Mouse (Mus musculus) gastrocnemius, adult 2 months (tissue): ENCODE data around the gene Kremen2. TPM values are rescaled to one million over a fixed set of nuclear protein-coding genes. Genes with fewer than 3 reads are reported as not detected.
A peak's percentile ranks its signal among the peaks of the same experiment; 100 is the strongest.

Experiments used
- DNase-seq: peaks from one replicate; pipeline ENCODE4 v3.0.0; 2022
- H3K27ac ChIP-seq: fragments of 200-600 bp; 2 replicates; pipeline ENCODE4 v1.8.1; 2022; ENCODE audit warnings: mild to moderate bottlenecking
- H3K4me3 ChIP-seq: fragments of 200-600 bp; 2 replicates; pipeline ENCODE4 v1.8.1; 2022; ENCODE audit warnings: mild to moderate bottlenecking, moderate library complexity
- CTCF ChIP-seq: fragments of 200-600 bp; IDR thresholded peaks from 2 replicates; pipeline ENCODE4 v1.8.1; 2022; ENCODE audit warnings: antibody characterized with exemption, mild to moderate bottlenecking, moderate library complexity
- intact Hi-C: fragments of 180-260 bp; cut with DNase I; formaldehyde crosslinking; loops from one replicate; pipeline ENCODE4 v1.15.1; 2025
- total RNA-seq, 2 experiments: library from RNA; stranded (reverse); gene quantifications; 2 replicates each; pipeline ENCODE4 v1.2.3; 2021

Gene Kremen2
- total RNA-seq, 2 experiments from 2014 or later, result not detected

DNA sequence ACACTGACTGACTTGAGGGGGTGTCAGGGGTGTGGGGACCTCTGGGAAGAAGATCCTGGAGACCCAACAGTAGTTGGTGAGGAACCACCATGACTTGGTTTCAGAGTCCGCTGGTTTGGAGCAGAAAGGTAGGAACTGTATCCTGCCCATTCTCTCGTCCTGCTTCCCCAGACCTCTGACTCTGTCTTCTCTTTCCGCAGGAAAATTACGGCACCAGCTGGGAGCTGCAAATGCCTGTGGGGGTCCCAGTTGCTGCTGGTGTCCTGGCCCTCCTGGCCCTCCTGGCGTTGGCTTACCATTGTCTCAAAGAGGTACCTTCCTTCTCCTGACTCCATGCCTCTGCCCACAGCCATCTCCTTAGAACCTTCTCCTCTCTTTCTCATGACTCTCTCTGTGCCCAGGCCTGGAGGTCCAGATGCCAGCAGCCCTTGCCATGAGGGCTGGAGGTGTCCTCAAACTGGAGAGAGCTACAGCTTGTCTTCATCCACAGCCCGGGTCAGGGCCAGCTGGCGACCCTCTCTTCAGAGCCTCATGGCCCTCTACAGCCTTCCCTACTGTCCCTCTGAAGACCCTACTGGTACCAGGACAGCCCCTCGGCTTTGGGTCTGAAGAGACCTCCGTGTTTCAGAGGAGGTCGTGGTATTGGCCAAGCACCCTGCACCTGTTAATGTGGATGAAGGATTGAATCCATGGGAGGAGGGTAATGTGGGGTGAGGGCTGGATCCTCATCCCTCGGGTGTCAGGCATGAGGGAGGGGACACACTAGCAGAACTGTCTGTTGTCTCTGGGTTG lies 4.0 kb upstream of the Kremen2 start:
- peak overlapping the region; percentile 69 for H3K4me3 ChIP-seq
- intact Hi-C loops, result loop anchor here (2.0 to 5.0 kb wide), 3 partner anchors 21 to 213 kb away; partner anchors contain the start of genes Flywch1 and Prss32
- peak; percentile 14 for DNase-seq
- no peak for TF ChIP-seq CTCF
- H3K27ac ChIP-seq, result peak overlapping the region; percentile 84

DNA sequence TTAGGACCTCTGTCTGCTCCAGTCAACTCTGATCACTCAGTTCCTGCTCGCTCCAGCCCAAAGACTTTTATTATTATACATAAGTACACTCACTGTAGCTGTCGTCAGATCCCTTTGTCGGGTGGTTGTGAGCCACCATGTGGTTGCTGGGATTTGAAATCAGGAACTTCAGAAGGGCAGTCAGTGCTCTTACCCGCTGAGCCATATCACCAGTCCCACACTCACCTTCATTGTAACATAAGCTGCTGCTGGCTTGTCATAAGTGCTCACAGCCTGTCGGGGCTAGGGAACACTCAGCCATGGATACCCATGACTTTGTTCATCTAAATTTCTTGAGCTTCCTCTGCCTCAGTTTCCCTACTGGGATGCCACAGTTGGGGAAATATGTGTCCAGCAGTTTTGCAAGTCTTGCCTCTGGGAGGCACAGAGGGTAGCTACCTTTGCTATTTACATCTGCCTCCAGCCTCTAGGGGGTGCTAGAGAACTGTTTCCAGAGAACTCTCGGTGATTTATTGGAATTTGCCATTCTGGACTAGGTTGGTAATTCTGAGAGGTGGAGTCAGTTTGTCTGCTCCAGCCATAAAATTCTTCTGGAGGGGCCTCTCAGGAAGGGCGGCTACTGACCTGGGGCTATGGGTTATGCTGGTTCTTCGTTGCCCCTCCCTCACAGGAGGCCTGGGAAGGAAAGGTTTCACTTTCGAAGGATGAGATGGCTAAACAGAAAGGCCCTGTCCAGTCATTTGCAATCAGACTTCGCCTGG lies 3.2 kb upstream of the Kremen2 start:
- intact Hi-C loops, result loop anchor here (2.0 to 5.0 kb wide), 3 partner anchors 22 to 213 kb away; partner anchors contain the start of genes Flywch1 and Prss32
- Histone ChIP-seq H3K4me3 (peak overlapping the region; percentile 69), H3K27ac (peak overlapping the region; percentile 84)
- peak; percentile 73 for DNase-seq
- peak; percentile 91 for TF ChIP-seq CTCF

DNA sequence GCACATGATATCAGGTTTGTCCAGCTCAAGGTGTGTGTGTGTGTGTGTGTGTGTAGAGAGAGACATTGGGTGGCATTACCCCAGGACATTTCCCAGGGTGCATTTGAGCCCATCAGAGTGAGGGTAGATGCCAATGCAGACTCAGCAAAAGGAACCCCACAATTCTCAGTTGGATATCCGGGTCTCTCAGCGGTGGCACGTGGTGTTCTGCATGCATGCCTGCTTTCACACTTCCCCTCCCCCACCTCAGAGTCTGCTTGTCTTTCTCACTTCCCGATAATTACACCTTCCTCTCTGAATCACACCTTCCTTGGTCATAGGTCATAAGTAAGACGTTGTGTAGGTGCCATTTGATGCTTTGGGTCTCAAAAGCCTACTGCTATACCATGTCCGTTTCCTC lies 2.4 kb upstream of the Kremen2 start:
- H3K4me3 ChIP-seq, result no peak overlapping the region
- intact Hi-C loops, result loop anchor here (2.0 to 5.0 kb wide), 3 partner anchors 23 to 214 kb away; partner anchors contain the start of genes Flywch1 and Prss32
- H3K27ac ChIP-seq, result no peak overlapping the region
- no peak for TF ChIP-seq CTCF
- no peak for DNase-seq

GRCm38 (mm10) chr17:23747471-23747870 lies 1.8 kb upstream of the Kremen2 start:
- Histone ChIP-seq H3K27ac (no peak overlapping the region), H3K4me3 (no peak overlapping the region)
- no peak for TF ChIP-seq CTCF
- intact Hi-C loops, result loop anchor here (5.0 kb wide), 1 partner anchor 215 kb away; no protein-coding TSS in a partner anchor
- DNase-seq, result peak; percentile 4

DNA sequence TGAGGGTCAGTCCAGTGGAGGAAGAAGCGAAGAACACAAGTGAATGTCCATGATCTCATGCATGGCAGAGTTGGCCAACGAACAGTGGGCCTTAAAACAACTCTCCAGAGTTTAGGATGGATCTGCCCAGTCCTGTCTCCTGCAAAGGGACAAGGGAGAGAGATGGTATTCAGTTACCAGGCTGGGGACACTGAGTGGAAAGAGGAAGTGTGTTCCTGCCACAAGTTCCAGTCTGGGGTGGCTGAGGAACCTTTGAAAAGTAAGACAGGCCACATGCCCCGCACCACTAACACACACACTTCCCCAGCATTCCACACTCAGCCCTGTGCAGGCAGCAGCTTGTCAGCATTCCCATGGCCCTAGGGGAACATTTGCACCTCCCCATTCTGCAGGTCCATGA lies 1.1 kb upstream of the Kremen2 start:
- intact Hi-C loops, result loop anchor here (5.0 kb wide), 1 partner anchor 216 kb away; no protein-coding TSS in a partner anchor
- Histone ChIP-seq H3K4me3 (no peak overlapping the region), H3K27ac (no peak overlapping the region)
- peak; percentile 11 for DNase-seq
- TF ChIP-seq CTCF, result no peak

GRCm38 (mm10) chr17:23746311-23746710 lies 678 bp upstream of the Kremen2 start:
- no peak overlapping the region for H3K4me3 ChIP-seq
- intact Hi-C loops, result loop anchor here (5.0 kb wide), 1 partner anchor 216 kb away; no protein-coding TSS in a partner anchor

GRCm38 (mm10) chr17:23744651-23745050 lies 982 bp downstream of the Kremen2 start:
- DNase-seq, result no peak
- intact Hi-C loops, result loop anchor here (5.0 kb wide), 1 partner anchor 218 kb away; no protein-coding TSS in a partner anchor
- Histone ChIP-seq H3K27ac (no peak overlapping the region), H3K4me3 (no peak overlapping the region)
- no peak for TF ChIP-seq CTCF

More at GRCm38 (mm10) chr17:23746311-23746710, 678 bp upstream of the Kremen2 start:
- no peak for DNase-seq
- peak; percentile 18; the same call in 1 of the 2 replicates for TF ChIP-seq CTCF
- H3K27ac ChIP-seq, result no peak overlapping the region

GRCm38 (mm10) chr17:23744076-23744475 lies 1.6 kb downstream of the Kremen2 start:
- TF ChIP-seq CTCF, result no peak
- no peak for DNase-seq
- Histone ChIP-seq H3K27ac (no peak overlapping the region), H3K4me3 (no peak overlapping the region)
- intact Hi-C loops, result no loop called here

DNA sequence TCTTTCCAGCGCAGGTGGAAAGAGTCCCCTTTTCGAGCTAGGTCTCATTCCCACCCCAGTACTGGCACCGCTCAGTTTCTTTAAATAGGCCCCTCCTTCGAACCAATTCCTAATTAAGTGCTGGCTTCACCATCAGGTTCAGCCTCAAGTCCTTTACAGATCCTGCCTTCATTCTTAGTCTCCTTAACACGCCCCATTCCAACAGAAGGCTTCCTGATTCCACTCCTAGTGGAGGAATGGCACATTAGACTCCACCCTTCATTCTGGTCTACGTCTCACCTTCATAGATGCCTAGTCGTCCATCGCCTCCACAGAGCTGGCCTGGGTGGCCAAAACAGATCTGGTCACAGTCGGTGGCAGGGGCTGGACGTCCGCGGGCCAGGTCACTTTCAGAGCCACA lies 2.7 kb downstream of the Kremen2 start:
- intact Hi-C loops, result no loop called here
- H3K4me3 ChIP-seq, result no peak overlapping the region; the same call in 1 of the 2 replicates

GRCm38 (mm10) chr17:23742210-23742793 lies 3.3 kb downstream of the Kremen2 start:
- TF ChIP-seq CTCF, result no peak
- Histone ChIP-seq H3K4me3 (peak overlapping the region; percentile 55), H3K27ac (no peak overlapping the region)
- no peak for DNase-seq
- intact Hi-C loops, result no loop called here

More for the DNA sequence above, 2.7 kb downstream of the Kremen2 start:
- no peak overlapping the region for H3K27ac ChIP-seq
- DNase-seq, result no peak
- no peak for TF ChIP-seq CTCF

DNA sequence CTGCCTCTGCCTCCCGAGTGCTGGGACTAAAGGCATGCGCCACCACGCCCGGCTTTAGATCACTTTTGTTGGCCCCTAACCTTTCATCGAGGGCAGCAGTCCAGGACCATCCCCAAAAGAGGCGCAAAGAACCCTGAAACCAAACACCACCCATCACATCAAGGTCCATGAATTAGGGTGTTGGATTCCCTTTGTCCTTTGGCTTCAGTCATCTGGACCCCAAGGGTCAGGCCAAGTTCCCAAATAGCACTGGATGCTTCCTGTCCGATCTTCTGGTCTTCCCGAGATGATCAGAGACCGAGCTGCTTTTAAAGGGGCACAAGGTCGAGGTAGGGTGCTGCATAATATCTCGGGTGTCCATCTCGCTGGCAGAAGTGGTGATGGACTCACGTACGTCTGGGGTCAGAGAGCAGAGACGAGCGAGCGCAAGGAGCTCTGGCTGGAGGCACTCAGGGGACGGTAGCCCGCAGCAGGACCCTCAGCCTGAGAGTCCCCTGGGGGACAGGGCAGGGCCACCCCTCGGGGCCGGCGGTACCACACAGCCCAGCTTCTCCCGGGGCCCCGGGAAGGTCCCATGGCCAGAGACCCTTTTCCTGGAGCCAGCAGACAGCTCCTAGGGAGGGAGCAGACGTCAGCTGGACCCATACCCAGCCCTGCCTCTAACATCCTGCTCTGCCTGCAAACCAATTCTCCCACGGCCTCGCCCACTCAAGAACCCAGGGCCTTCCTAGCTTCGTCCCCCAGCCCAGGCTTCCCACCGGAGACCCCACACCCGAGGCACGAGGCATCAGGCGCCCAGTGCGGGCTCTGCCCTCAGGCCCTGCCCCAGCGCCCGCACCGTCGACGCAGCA lies 4.0 kb downstream of the Kremen2 start:
- no peak for TF ChIP-seq CTCF
- intact Hi-C loops, result no loop called here
- no peak for DNase-seq
- Histone ChIP-seq H3K4me3 (peak overlapping the region; percentile 55), H3K27ac (no peak overlapping the region)
